25 mouse cellular contexts compared by ENCODE assay signal in genomic region chr12:107903949-107904348, GRCm38 (mm10).
A peak's percentile ranks its signal among the peaks of the same experiment; 100 is the strongest.
DNase-seq lines count a peak whose midpoint lies in the region; ATAC-seq and TF ChIP-seq lines count a peak whose summit lies in the region.
"Had no signal": no experiment of that assay in that cellular context is flagged by ENCODE, and none has a peak within 500 bp of the region (broad histone marks: within the 10 kb centered on the region; RNA-seq: fewer than 3 reads in every experiment).

No protein-coding gene starts in this region.

- no peak overlapping the region for H3K9ac ChIP-seq in kidney, embryonic 16.5 days (replicated peaks; ENCODE audit: low read length)
- H3K9ac ChIP-seq: forebrain, embryonic 13.5 days; heart, embryonic 13.5 days; hindbrain, embryonic 12.5 days; hindbrain, embryonic 15.5 days had no signal

- intact Hi-C loops in left cerebral cortex, adult 2 months (cut with DNase I) = no loop called here

- no peak overlapping the region for H3K4me3 ChIP-seq in kidney, embryonic 16.5 days (ENCODE audit: low read length)
- no peak overlapping the region for H3K4me3 ChIP-seq in left cerebral cortex, adult 2 months
- peak overlapping the region; percentile 21; the same call in 1 of the 2 replicates for H3K4me3 ChIP-seq in E14TG2a.4 (replicated peaks; ENCODE audit: low read length)
- H3K4me3 ChIP-seq: forebrain, embryonic 10.5 days; forebrain, embryonic 13.5 days; heart, adult 2 months; heart, embryonic 10.5 days; heart, embryonic 13.5 days; hindbrain, embryonic 12.5 days; hindbrain, embryonic 15.5 days had no signal

- no peak for TF ChIP-seq CTCF in left cerebral cortex, adult 2 months (IDR thresholded peaks at IDR 0.05)
- TF ChIP-seq CTCF in E14TG2a.4 (conservative IDR thresholded peaks at IDR 0.05; ENCODE audit: low read length) = no peak

- no peaks in the 10 kb centered on the region for H3K36me3 ChIP-seq in kidney, embryonic 16.5 days (ENCODE audit: insufficient read depth, low read length)
- H3K36me3 ChIP-seq in E14TG2a.4 (ENCODE audit: insufficient read depth, low read length) = no peaks in the 10 kb centered on the region
- H3K36me3 ChIP-seq: forebrain, embryonic 10.5 days; heart, embryonic 10.5 days; heart, embryonic 13.5 days; hindbrain, embryonic 12.5 days; hindbrain, embryonic 15.5 days had no signal

- H3K4me1 ChIP-seq in kidney, embryonic 16.5 days (ENCODE audit: insufficient read depth, low read length) = peaks cover 6% of the 10 kb centered on the region; the same call in 1 of the 2 replicates
- peaks cover 19% of the 10 kb centered on the region for H3K4me1 ChIP-seq in E14TG2a.4 (replicated peaks; ENCODE audit: low read depth, low read length)
- H3K4me1 ChIP-seq: forebrain, embryonic 13.5 days; heart, embryonic 10.5 days; heart, embryonic 13.5 days had no signal

- ATAC-seq in kidney, embryonic 16.5 days (ENCODE audit: low FRiP score, low TSS enrichment) = peak; percentile 59; the same call in 1 of the 2 replicates
- ATAC-seq: forebrain, embryonic 13.5 days; forebrain, embryonic 16.5 days had no signal

- no peak overlapping the region for H3K27ac ChIP-seq in kidney, embryonic 16.5 days (ENCODE audit: low read length)
- H3K27ac ChIP-seq in left cerebral cortex, adult 2 months = 0 out of 2 replicates have a peak overlapping the region, but pooled peaks have one; percentile 19
- H3K27ac ChIP-seq: forebrain, embryonic 10.5 days; forebrain, embryonic 13.5 days; heart, adult 2 months; heart, embryonic 10.5 days; heart, embryonic 13.5 days; hindbrain, embryonic 12.5 days; hindbrain, embryonic 15.5 days had no signal

- WGBS in kidney, embryonic 16.5 days = 29% methylated on average over 9 of the region's 9 CpGs

- peaks cover 5% of the 10 kb centered on the region; the same call in 1 of the 2 replicates for H3K9me3 ChIP-seq in kidney, embryonic 16.5 days (ENCODE audit: low read length)
- no peaks in the 10 kb centered on the region for H3K9me3 ChIP-seq in E14TG2a.4 (ENCODE audit: low read length)
- H3K9me3 ChIP-seq: heart, embryonic 10.5 days; hindbrain, embryonic 15.5 days had no signal

- H3K27me3 ChIP-seq in kidney, embryonic 16.5 days (ENCODE audit: insufficient read depth, low read length) = no peaks in the 10 kb centered on the region
- H3K27me3 ChIP-seq in E14TG2a.4 (ENCODE audit: insufficient read depth, low read length) = peaks cover 66% of the 10 kb centered on the region
- H3K27me3 ChIP-seq: CH12.LX; forebrain, embryonic 13.5 days; hindbrain, embryonic 12.5 days; hindbrain, embryonic 15.5 days had no signal

- H3K4me2 ChIP-seq in kidney, embryonic 16.5 days (replicated peaks; ENCODE audit: low read depth, low read length) = no peak overlapping the region
- H3K4me2 ChIP-seq: forebrain, embryonic 13.5 days; heart, embryonic 13.5 days; hindbrain, embryonic 12.5 days; hindbrain, embryonic 15.5 days had no signal

- no peak for DNase-seq in kidney, adult 18-20 months
- no peak for DNase-seq in left cerebral cortex, adult 2 months (ENCODE audit: extremely low spot score in 1 of 2, low spot score in 2 of 2)
- DNase-seq in left cerebral cortex, adult 11 months (ENCODE audit: low spot score) = no peak
- DNase-seq in R1 (ENCODE audit: low read depth, low spot score) = peak; percentile 35
- DNase-seq in spleen, postnatal 14 days (ENCODE audit: low spot score in 2 of 2) = no peak
- DNase-seq in heart, postnatal 4 days = no peak
- DNase-seq: adrenal gland, adult 2 months; adrenal gland, postnatal 14 days; B cell, adult 2 months; cerebellum, adult 11-12 months; cerebellum, adult 8-10 months; cerebellum, postnatal 14 days; gastrocnemius, postnatal 25 days; heart, adult 2 months; heart, postnatal 14 days had no signal
